Mouse (Mus musculus) thymus, adult 2 months (tissue): Measurements from ENCODE around the gene Timd4. TPM values are rescaled to one million over a fixed set of nuclear protein-coding genes. Genes with fewer than 3 reads are reported as not detected.

Experiments used
- DNase-seq: peaks from one replicate; pipeline ENCODE4 v3.0.0; 2021
- H3K27ac ChIP-seq: fragments of 200-500 bp; 2 replicates; pipeline ENCODE4 v1.5.1; 2012; ENCODE audit warnings: low read length, control low read depth; ENCODE audit not compliant: control insufficient read depth, insufficient read depth
- H3K27me3 ChIP-seq: fragments of 200-500 bp; 2 replicates; pipeline ENCODE4 v1.6.1; 2012; ENCODE audit warnings: mild to moderate bottlenecking, low read length, moderate library complexity, mixed read lengths; ENCODE audit not compliant: control insufficient read depth, insufficient read depth
- H3K36me3 ChIP-seq: fragments of 200-500 bp; 2 replicates; pipeline ENCODE4 v1.6.1; 2012; ENCODE audit warnings: mild to moderate bottlenecking, low read length, moderate library complexity; ENCODE audit not compliant: control insufficient read depth, insufficient read depth
- H3K4me1 ChIP-seq: fragments of 200-500 bp; replicated peaks from 2 replicates; pipeline ENCODE4 v1.6.1; 2012; ENCODE audit warnings: low read length; ENCODE audit not compliant: control insufficient read depth, insufficient read depth
- H3K4me3 ChIP-seq: fragments of 200-500 bp; 2 replicates; pipeline ENCODE4 v1.5.1; 2012; ENCODE audit warnings: mild to moderate bottlenecking, low read length, control low read depth, moderate library complexity; ENCODE audit not compliant: control insufficient read depth, insufficient read depth
- CTCF ChIP-seq: fragments of 200-500 bp; IDR thresholded peaks from 2 replicates; pipeline ENCODE4 v1.5.1; 2012; ENCODE audit warnings: mild to moderate bottlenecking, control low read depth, low read length, moderate library complexity, borderline replicate concordance; ENCODE audit not compliant: control insufficient read depth, poor library complexity, insufficient read depth; ENCODE audit errors: extremely low read depth
- POLR2A ChIP-seq: fragments of 200-500 bp; IDR thresholded peaks from 2 replicates; pipeline ENCODE4 v1.6.1; 2012; ENCODE audit warnings: mild to moderate bottlenecking, low read length, control low read depth, moderate library complexity; ENCODE audit not compliant: control insufficient read depth, poor library complexity, insufficient read depth; ENCODE audit errors: extremely low read depth
- WGBS: fragments of 180-500 bp; shearing (Covaris S2); methylation state at CpG from one replicate; pipeline ENCODE4 v1.1.7; 2018; 5-methylcytosine and 5-hydroxymethylcytosine counted together
- polyA plus RNA-seq: library from polyadenylated mRNA; depleted of rRNA; stranded (reverse); fragments of >200 nt; gene quantifications from 2 replicates; pipeline ENCODE4 v1.2.3, GENCODE M21; 2012; rRNA removed

Gene Timd4
- polyA plus RNA-seq, 1 experiment = 5.5 TPM

GRCm38 (mm10) chr11:46868594-46868993 is 58.0 kb downstream of the Timd4 start:
- no peaks in the 10 kb centered on the region for H3K27me3 ChIP-seq
- no peak overlapping the region for H3K4me3 ChIP-seq
- H3K27ac ChIP-seq = no peak overlapping the region
- no peak for TF ChIP-seq POLR2A
- TF ChIP-seq CTCF = no peak
- no peaks in the 10 kb centered on the region for H3K4me1 ChIP-seq
- H3K36me3 ChIP-seq = no peaks in the 10 kb centered on the region
- WGBS = 87% methylated on average over 7 of the region's 7 CpGs
- no peak for DNase-seq

GRCm38 (mm10) chr11:46875774-46876173 is 65.2 kb downstream of the Timd4 start:
- DNase-seq = no peak
- no peak overlapping the region for H3K27ac ChIP-seq
- TF ChIP-seq CTCF (no peak), POLR2A (no peak)
- WGBS = 65% methylated on average over 1 of the region's 1 CpGs
- H3K4me1 ChIP-seq = no peaks in the 10 kb centered on the region
- no peaks in the 10 kb centered on the region for H3K27me3 ChIP-seq
- no peak overlapping the region for H3K4me3 ChIP-seq
- H3K36me3 ChIP-seq = no peaks in the 10 kb centered on the region

GRCm38 (mm10) chr11:46882456-46882855 is 71.9 kb downstream of the Timd4 start:
- no peak overlapping the region for H3K27ac ChIP-seq
- no peaks in the 10 kb centered on the region for H3K4me1 ChIP-seq
- WGBS = 81% methylated on average over 2 of the region's 2 CpGs
- no peak for TF ChIP-seq POLR2A
- no peak for TF ChIP-seq CTCF
- no peak for DNase-seq
- no peaks in the 10 kb centered on the region for H3K27me3 ChIP-seq
- H3K4me3 ChIP-seq = no peak overlapping the region
- no peaks in the 10 kb centered on the region for H3K36me3 ChIP-seq

- WGBS = 94% methylated on average over 3 of the region's 3 CpGs
- Histone ChIP-seq H3K4me3 (no peak overlapping the region), H3K36me3 (no peaks in the 10 kb centered on the region), H3K27ac (no peak overlapping the region), H3K4me1 (no peaks in the 10 kb centered on the region), H3K27me3 (no peaks in the 10 kb centered on the region)
- no peak for DNase-seq
- TF ChIP-seq POLR2A (no peak), CTCF (no peak)
Measured at GRCm38 (mm10) chr11:46889093-46889492, 78.5 kb downstream of the Timd4 start.

Other genes with a start within 250 kb of the Timd4 start
- gene BC053393, start 239.3 kb upstream of the Timd4 start, polyA plus RNA-seq = 0.07 TPM in 1 of 2 replicates, not detected in the other
- 0.44 TPM in 1 of 2 replicates, not detected in the other for gene Dppa1, start 181.5 kb upstream of the Timd4 start, polyA plus RNA-seq
- 6.5 and 6.8 TPM in 2 replicates for gene Timd2, start 103.7 kb upstream of the Timd4 start, polyA plus RNA-seq
- 1.1 and 1.3 TPM in 2 replicates for gene Havcr1, start 75.7 kb upstream of the Timd4 start, polyA plus RNA-seq